Mouse (Mus musculus) cerebellum, adult 18-20 months (tissue): Measurements from ENCODE around the gene Fam163a.
"Not testable (repeated sequence)": the region's sequence is repeated elsewhere in the genome, so short reads cannot be mapped to it uniquely, and the experiment has no call there.

ENCODE experiments used
- DNase-seq, 2 experiments: peaks; one replicate each; pipeline ENCODE4 v3.0.0; 2021

Gene Fam163a

DNA sequence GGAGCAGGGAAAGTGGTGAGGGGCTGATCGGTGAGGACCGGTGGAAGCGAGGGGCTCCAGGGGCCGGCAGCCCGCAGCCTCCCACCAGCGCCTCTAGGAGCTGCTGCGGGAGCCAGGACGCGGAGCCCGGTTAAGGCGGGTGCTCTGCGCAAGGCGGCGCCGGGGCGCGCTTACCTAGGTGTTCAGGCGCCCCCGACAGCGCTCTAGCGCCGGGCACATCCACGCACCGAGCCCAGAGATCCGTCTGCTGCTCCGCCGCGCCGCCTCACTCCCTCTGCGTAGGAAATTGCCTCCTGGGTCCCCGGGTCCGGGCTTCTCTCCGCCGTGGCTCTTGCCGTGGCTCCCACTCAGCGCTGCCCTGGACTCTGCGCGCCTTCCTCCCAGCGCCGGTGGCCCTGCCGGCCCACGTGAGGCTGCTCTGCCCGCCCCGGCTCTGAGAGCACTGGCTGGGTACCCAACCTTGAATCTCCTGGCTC is at the start of gene Fam163a:
Gene Fam163a, minus strand, starts transcription at position 371 of the 476 bp plus-strand sequence.
- peak in 1 of 2 experiments; percentile 5 for DNase-seq

DNA sequence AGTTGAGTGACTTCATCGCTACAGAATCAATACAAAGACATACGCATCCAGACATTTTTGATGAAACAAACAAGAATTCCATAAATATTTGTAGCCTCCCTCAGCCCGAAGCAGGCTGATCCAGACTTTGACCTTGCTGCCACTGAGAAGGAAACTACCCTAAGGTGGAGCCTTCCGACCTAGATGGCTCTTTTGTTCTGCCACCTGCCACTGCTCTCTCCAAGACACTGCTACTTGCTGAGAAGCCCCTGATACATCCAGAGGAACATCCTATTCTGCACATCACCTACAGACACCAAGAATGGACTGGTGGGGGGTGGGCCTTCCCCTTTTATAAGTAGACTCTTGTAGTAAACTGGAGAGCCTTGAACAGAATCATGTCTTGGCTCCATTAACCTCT is 46.3 kb upstream of the Fam163a start:
- DNase-seq = not testable (repeated sequence)

DNA sequence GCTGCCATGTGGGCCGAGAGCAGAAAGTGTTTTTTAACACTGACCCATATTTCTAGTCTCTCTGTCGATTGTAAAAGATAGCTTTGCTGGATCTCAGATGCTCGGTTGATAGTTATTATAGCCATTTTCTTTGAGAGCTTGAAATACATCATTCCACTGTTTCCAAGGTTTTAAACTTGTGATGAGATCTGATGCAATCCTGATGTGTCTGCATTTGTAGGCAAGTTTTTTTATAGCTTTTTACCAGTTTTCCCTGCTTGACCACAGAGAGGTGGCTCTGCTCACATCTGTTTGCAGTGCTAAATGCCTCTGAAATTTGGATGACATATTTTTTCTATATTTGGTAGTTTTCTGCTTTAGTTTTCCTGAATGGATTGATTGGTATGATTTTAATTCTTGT is 43.1 kb upstream of the Fam163a start:
- DNase-seq = no peak

DNA sequence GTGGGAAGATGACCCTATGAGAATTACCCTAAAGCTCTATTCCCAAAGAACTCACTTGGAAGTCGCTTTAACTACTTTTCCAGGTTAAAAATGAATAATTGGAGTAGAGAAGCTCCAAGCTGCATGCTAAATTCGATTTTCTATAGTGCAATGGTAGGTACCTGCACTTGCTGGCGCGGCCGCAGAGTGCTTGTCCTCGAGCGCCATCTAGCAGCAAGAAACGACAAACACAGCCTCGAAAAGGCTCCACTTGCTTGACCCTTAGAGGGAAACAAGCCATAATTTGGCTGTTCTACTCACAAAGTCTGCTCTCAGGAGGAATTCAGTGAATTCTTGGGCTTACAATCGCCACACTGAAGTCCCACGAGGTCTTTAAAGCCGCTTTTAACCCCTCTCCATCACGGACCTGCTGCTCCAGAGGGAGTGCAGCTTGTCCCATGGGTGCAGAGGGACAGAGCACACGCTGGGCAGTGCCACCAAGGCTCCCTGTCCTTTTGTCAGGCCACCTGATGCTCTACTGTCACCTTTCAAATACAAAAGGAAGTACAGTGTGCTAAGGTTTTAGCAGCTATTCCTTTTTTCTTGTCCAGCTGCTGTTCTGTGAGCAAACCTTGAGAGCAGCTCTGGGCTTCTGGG is 37.0 kb upstream of the Fam163a start:
- peak; percentile 21 to 39 for DNase-seq

DNA sequence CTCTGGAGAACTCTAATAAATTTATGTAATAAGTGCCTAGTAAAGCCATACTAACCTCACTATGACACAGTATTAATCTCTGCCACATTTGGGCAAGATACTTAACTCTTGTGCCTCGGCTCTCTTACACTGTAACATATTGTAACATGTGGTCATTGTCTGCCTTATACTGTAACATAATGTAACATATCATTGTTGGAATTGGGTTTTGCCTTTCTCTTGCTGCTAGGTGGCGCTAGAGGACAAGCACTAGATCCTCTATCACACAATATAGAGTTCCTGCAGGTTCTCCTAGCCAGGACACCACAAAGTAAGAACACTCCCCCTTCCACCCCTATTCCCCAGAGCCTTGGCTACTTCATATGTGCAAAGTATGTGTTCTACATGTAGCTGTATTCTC is 36.2 kb upstream of the Fam163a start:
- peak; percentile 8 to 11 for DNase-seq

DNA sequence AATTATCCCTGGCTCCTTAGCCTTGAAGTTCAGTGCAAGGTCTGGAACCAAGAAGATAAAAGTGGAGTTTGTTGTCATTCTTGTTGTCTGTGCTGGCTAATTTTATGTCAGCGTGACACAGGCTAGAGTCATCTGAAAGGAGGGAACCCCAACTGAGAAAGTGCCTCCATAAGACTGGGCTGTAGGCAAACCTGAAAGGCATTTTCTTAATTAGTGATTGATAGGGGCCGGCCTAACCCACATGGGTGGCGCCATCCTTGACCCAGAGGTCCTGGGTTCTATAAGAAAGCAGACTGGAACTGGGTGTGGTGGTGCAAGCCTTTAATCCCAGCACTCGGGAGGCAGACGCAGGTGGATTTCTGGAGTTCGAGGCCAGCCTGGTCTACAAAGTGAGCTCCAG is 26.3 kb upstream of the Fam163a start:
- DNase-seq = no peak

DNA sequence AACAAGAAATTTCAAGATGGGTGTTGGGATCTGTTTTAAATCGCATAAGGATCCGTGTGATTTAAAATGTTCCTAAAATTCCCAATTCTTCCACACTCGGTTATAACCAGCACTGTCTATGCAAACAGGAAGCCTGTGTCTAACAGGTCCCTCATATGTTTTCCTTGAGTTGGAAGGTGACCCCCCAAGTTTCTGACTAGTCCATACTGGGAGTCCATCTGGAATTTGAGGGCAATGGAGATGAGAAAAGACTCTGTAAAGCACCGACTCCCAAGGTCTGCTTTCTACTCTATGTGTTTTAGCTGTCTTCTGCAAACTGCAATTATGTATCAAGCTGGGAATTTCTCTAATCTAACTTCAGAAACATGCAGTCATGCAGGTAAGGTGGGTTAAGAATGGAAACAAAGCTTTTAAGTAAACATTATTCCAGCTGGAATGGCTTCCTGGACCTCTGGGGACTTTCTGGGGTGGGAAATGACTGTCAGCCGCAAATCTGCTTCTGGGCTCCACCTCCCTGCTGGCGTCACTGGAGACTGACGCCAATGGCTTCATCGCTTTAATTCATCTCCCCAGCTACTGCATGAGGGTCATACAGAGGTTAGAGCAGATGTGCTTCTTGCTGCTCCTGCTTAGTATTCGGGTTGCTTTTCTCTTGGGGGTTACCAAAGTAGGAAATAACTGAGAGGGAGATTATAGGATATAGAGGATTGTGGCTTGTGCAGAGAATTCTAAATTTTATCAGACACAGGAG is 25.7 kb upstream of the Fam163a start:
- no peak for DNase-seq

DNA sequence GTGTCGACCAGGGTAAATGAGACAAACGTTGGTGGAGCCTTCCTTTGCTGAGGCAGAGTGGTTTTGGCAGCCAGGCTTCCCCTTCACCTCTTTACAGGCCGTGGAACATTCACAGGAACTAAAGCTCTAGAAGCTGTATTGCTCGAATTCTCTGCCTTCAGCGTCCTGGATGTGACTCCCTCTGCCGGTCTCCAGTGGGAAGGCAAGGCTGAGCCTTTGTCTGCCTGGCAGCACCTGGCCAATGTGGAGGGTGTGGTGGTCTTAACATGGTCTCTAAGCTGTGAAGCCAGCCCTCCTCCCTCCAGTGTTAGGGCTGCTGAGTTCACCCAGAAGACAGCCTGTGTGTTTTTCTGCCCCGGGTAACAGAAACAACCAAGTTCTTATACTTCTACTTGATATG is 24.6 kb upstream of the Fam163a start:
- DNase-seq = peak; percentile 21 to 32

DNA sequence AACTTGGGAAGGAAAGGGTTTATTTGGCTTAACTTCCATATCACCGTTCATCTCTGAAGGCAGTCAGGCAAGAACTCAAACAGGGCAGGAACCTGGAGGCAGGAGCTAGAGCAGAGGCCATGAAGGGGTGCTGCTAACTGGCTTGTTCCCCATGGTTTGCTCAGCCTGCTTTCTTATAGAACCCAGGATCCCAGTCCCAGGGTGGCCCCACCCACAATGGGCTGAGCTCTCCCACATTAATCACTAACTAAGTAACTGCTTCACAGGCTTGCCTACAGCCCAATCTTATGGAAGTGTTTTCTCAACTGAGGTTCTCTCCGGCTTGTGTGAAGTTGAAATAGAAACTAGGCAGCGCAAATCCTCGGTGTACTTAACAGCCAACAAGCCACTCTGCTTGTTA is 23.9 kb upstream of the Fam163a start:
- no peak for DNase-seq

DNA sequence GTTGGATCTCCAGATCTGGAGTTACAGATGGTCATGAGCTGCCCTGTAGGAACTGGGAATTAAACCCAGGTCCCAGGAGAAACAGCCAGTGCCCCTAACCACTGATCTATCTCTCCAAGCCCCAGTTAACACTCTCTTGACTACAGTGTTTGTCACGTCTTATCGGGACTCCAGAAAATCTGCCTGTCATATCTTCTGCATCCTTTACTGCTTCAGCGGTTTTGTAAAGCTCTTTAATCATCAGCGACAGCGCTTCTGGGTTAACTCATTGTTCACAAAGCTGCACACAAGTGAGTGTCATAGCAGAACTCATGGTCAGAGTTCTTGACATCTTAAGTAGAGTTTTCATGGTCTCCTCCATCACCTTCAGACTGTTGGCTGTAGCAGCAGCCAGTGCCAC is 22.1 kb upstream of the Fam163a start:
- no peak for DNase-seq

DNA sequence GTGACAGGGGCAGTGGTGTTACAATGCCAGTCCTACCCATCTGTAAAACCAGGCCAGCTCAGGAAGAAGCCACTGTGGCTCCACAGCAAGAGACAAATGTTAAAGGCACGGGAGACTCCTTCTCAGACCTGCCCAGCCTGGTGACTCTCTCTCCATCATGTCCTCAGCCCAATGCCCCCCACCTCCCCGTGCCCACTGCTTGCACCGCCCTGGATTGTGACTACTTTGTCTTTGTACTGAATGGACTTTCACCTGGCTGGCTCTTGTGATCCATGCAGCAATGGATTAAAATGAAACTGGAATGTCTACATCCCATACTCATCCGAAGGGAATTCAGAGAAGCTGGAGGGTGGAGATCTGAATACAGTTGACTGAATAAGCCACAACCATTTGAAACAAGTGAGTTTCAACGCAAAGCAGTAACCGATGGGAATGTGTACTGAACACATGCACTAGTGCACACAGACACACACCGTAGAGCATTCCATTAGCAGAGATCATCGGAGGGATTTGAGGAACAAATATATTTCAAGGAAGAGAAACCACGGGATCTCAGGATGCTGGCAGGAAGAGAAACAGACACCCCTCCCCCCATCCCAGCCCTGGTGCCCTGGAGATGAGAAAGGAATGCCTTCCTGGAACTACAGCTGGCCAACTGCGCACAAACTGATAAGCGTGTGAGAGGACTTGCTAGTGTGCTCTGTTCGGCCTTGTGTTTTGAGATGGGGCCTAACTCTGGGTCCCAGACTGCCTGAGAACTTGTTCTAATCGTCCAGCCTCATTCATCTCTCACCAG is 17.6 kb upstream of the Fam163a start:
- DNase-seq = no peak

DNA sequence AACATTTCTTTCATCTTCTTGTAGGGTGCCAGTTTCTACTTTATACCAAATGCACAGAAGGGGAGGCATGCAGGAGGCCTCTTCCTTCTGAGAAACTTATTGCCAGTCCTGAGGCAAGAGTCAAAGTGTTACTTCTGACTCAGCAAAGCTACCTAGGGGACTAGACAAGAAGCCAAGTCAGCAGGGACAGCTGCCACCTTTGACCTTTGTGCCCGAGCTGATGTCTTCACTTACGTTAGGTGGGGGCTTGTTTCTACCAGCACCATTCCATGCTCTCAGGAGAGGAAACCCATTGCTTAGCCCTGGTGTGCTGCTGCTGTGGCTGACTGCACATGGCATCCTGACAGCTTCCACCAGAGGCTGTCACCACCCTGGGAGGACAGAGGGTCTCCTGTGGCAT is 16.5 kb upstream of the Fam163a start:
- DNase-seq = no peak

DNA sequence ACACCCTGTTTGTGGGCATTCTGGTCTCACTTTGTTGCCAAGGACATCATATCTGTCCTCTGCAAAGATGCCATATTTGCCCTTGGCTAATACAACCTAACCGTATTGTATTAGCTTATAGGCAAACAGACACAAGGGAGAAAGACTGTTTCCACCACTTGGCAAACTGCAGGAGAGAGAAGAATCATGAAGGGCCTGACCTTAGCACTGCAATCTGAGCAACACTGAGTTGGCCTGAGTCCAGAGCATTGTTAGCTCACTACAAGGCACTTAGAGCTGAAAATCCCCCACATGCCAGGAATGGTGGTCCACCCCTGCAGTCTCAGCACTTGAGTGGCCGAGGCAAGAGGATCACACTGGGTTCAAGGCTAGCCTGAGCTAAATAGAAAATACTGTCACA is 13.7 kb upstream of the Fam163a start:
- no peak for DNase-seq

DNA sequence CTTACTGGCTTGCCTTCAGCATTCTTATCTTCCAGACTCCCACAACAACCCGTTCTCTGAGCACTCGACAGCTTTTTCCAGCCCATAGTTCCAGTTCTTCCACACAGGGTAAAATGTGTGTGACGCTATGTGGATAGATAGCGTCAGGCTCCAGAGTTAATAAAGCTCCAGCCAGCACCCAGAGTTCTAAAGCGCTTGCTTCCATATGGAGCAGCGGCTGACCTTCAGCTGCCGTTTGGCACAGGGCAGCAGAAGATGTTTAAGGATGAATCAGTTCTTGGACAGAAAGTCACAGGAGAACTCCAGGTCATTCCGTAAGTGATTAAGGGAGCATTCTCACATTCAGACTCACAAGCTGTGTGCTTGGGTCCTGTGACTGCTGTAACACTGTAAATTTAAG is 13.1 kb upstream of the Fam163a start:
- DNase-seq = no peak

DNA sequence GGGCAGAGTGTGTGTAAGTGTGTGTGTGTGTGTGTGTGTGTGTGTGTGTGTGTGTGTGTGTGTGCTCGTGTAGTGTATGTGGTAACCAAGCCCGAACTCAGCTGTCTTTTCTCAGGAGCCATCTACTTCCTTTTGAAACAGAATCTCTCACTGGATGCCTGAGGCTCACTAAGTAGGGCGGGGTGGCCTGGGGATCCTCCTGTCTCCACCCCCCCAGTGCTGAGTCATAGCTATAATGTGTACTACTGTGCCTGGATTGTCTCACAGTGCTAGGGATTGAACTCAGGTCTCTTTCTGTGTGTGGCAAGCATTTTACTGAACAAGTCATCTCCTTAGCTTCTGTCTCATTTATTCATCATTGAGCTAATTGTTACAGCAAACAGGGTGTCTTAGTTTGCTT is 12.6 kb upstream of the Fam163a start:
- no peak for DNase-seq

DNA sequence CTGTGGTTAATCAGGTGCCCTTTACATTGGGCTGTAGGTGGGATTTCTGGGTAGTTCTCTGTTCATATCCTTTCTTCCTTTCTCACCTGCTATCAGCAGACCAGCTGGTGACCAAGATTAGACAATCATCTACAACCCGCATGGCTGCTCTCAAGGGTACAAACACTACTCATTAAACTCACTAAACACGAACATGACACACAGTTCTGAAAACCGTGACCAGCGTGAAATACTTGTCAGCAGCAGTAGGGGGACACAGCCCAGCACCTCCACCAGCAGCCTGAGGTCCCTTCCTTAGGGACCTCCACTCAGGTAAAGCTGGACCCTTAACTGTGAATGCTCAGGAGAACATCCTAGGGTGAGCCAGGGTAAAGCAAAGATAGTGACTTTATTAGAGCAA is 11.4 kb upstream of the Fam163a start:
- DNase-seq = no peak

DNA sequence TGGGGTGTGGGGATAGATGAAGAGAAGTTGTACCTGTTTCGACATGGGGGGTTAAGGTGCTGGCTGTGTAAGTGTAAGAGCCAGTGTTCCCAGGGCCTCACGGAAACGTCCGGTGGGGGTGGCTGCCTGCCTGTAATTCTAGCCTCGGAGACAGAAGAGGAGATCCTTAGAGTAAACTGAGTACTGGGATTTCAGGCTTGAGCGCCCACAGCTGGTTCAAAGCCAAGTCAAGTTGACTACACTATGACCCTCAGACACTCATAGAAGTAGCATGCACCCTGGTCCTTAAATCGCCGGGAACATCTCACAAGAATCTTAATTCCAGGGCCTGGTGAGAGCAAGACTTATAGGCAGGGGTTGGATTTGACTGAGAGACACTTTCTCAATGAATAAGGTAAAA is 9.8 kb upstream of the Fam163a start:
- no peak for DNase-seq

DNA sequence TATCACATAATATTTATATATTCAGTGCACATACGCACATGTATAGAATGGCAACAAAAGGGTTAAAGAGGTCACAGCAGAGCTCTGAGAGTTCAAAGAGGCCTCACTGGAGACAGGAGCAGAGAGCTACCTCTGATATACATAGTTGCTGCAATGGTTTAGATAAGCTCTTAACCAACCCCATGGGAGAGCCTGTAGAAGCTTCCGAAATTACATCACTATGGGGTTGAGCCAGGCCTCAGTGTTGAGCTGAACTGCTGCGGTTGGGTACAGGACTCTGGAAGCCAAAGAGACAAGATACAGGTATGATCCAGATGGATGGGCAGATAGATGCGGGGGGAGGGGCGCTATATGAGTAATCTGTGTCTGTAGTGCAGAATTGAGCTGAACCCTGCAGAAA is 8.1 kb upstream of the Fam163a start:
- DNase-seq = no peak

DNA sequence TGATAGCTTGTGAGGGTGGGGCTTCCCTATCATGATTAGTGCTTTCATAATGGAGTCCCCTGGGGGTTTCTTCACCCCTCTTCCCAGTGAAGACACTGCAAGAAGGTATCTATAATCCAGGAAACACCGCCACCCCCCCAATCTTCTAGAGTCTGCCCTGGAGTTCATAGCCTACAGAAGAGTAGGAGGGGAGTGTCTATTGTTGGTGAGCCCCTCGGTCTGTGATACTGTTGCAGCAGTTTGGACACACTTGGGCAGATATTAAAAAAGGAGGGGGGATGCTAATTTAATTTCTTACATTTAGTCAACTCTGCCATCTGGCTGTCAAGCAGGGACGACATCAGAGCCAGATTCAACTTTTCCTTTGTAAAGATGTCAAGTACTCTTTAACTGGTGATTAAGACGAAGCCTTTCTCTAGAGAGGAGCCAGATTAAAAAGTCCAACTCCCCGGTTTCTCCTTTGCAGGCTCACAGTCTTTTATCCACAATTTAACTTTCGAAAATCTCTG is 7.0 kb upstream of the Fam163a start:
- DNase-seq = no peak

DNA sequence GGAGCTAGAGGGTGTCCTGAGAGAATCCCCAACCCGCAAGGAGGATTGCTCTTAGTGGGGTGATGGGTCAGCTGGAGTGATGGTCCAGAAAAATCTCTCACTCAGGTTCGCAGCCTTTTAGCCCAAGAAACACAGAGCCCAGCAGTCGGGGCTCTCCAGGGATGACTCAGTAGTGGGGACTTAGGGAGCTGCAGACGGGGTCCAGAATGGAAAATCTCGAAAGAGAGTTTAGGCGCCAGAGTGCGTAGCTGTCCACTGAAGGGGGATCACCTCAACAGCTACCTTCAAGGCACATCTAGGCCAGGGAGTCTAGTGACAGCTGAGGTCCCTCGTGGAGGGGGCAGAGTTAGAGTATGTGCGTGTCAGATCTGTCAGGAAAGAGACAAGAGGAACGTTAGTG is 338 bp upstream of the Fam163a start:
- no peak for DNase-seq

DNA sequence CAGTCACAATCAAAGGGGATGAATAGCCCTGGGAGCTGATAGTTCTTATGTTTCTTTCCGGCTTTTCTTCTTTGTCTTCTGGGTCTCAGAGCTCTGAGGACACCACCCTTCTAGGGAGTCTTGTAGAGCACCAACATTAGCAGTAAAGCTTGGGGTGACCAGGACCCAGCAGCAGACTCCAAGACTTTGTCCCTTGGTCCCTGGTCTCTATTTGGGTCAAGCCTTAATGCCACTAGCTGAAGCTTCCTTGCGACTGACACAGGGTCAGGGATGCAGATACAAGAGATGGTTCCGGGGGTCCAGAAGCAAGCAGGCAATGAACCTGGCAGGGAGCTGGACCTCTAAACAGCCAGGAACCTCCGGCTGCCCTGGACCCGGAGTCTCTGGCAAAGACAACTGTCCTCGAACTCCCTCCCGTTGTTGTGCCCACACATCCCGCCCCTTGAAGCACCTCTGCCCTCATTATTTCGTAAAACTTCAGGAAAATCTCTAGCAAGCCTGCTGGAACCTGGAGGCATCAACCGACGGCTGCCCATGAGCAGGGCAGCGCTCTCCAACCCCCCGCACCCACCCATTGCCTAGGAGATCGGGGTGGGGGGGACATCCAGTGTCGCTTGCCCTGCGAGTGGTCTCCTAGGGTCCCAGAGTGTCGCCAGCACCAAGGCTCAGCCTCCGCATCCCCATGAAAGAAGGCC is 718 bp downstream of the Fam163a start:
- no peak for DNase-seq

DNA sequence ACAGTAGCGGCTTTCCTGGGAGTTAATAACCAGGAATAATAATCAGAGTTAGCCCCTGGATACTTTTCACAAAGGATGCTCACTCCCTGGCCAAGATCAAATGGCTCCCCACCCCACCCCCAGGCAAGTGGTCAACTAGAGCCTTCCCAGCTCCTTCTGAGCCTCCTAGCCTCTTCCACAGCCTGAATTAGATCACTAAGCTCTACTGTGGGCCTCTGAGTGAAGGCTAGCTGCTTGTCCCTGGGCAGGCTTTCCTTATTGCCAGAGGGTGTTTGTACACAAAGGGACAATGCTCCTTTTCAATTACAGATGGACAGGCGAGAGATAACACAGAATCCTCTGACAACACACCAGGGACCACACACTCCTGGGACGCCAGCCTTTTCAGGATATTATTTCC is 2.2 kb downstream of the Fam163a start:
- no peak for DNase-seq

DNA sequence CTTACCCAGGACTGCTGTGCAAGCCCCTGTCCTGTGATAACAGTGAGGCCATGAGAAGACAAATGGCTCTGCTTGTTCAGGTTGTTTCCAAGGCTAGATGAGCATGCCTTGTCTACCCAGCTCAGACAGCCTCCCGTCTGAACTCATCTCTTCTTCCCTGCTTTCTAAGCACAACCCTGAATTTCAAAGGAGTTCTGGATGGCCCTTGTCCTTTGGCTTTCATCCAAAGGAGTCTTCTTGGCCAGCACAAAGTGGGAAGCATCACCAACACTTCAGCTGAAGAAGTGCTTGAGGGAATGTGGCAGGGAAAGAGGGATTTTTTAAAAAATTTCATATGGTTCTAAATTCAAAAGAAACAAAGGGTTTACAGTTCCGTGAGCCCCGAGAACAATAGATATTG is 3.8 kb downstream of the Fam163a start:
- no peak for DNase-seq
